Mouse (Mus musculus): ENCODE data around the gene Aldh3a1.

DNA sequence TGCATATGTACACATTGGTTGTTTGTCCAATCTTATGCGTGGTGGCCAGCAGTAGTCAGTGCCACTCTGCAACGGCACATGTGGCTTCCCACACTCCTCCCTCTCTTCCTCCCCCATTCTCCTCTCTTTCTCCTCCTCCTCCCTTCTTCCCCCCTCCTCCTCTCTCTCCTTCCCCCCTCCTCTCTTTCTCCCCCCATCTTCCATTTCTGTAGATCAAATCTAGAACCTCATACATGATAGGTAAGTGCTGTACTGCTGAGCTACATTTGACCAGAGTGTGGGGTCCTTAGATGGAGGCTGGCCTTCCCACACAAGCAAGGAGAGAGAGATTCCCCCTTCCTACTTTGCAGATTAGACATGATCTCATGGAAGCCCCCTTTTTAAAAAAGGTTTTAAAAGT, 14.6 kb upstream of the Aldh3a1 start:
- TF ChIP-seq CTCF (IDR thresholded peaks at IDR 0.05; ENCODE audit: low read depth, low read length) (no peak), POLR2A (IDR thresholded peaks at IDR 0.05; ENCODE audit: insufficient read depth, low read length) (no peak)
